Mouse (Mus musculus) adrenal gland, postnatal 0 days (tissue): Measurements from ENCODE around the gene Elavl2. TPM values are rescaled to one million over a fixed set of nuclear protein-coding genes. Genes with fewer than 3 reads are reported as not detected.

ENCODE experiments used
- microRNA-seq: library from miRNA; unstranded; fragments of <30 nt; microRNA quantifications from one replicate; pipeline ENCODE4, GENCODE M21; 2016; ENCODE audit warnings: borderline replicate concordance; ENCODE audit not compliant: insufficient number of aligned reads
- polyA plus RNA-seq: library from polyadenylated mRNA; unstranded; fragments of >200 nt; fragmentation: Nextera tagmentation; extraction: Ambion mirVana; gene quantifications from 2 replicates; pipeline ENCODE4 v1.2.1, GENCODE M21; 2015

Gene Elavl2
- 15.3 and 47.7 TPM in 2 replicates for polyA plus RNA-seq

GRCm38 (mm10) chr4:91400423-91400822 lies at the start of gene Elavl2:
TSS of gene Elavl2 (minus strand) at chr4:91400785.

Small RNA genes lying within 50 kb of the gene (microRNA-seq; reads per million reads assigned to microRNA genes)
- gene Mir6402: not detected
